Mouse (Mus musculus) adrenal gland, postnatal 4 days (tissue): ENCODE results near the gene Adarb2. TPM values are rescaled to one million over a fixed set of nuclear protein-coding genes. Genes with fewer than 3 reads are reported as not detected.

Experiments
- DNase-seq, 2 experiments: peaks; one replicate each; pipeline ENCODE4 v3.0.0; 2021 to 2022; ENCODE audit warnings: low spot score in 2 of 2, mixed read lengths in 2 of 2
- total RNA-seq, 2 experiments: library from RNA; stranded (reverse); gene quantifications; 2 replicates each; pipeline ENCODE4 v1.2.3; 2021

The Adarb2 gene
- total RNA-seq, 2 experiments from 2014 or later: 0.48 to 0.76 TPM

GRCm38 (mm10) chr13:8366087-8366486 is 163.4 kb downstream of the Adarb2 start:
- DNase-seq: no peak

- no peak for DNase-seq
These were observed 167.3 kb downstream of the Adarb2 start for GRCm38 (mm10) chr13:8369868-8370387.

GRCm38 (mm10) chr13:8388541-8388940 is 185.9 kb downstream of the Adarb2 start:
- DNase-seq: no peak

GRCm38 (mm10) chr13:8400265-8401041 is 197.8 kb downstream of the Adarb2 start:
- DNase-seq: no peak

GRCm38 (mm10) chr13:8402324-8402873 is 199.7 kb downstream of the Adarb2 start:
- no peak for DNase-seq

GRCm38 (mm10) chr13:8406020-8406419 is 203.4 kb downstream of the Adarb2 start:
- no peak for DNase-seq

- no peak for DNase-seq
These were observed 208.0 kb downstream of the Adarb2 start for GRCm38 (mm10) chr13:8410353-8411318.

GRCm38 (mm10) chr13:8424019-8424719 is 221.5 kb downstream of the Adarb2 start:
- DNase-seq: no peak

GRCm38 (mm10) chr13:8439188-8439835 is 236.6 kb downstream of the Adarb2 start:
- no peak for DNase-seq

GRCm38 (mm10) chr13:8445415-8445814 is 242.7 kb downstream of the Adarb2 start:
- no peak for DNase-seq

- no peak for DNase-seq
These were observed 245.7 kb downstream of the Adarb2 start for GRCm38 (mm10) chr13:8448192-8448879.

GRCm38 (mm10) chr13:8451581-8451980 is 248.9 kb downstream of the Adarb2 start:
- no peak for DNase-seq

GRCm38 (mm10) chr13:8456886-8457285 is 254.2 kb downstream of the Adarb2 start:
- DNase-seq: no peak

GRCm38 (mm10) chr13:8457831-8458230 is 255.2 kb downstream of the Adarb2 start:
- DNase-seq: no peak

GRCm38 (mm10) chr13:8467591-8468366 is 265.1 kb downstream of the Adarb2 start:
- no peak for DNase-seq

- DNase-seq: no peak
These were observed 273.6 kb downstream of the Adarb2 start for GRCm38 (mm10) chr13:8476237-8476636.

- DNase-seq: no peak
These were observed 276.1 kb downstream of the Adarb2 start for GRCm38 (mm10) chr13:8478731-8479130.

- DNase-seq: no peak
These were observed 277.3 kb downstream of the Adarb2 start for GRCm38 (mm10) chr13:8479970-8480369.

GRCm38 (mm10) chr13:8481347-8481746 is 278.7 kb downstream of the Adarb2 start:
- no peak for DNase-seq
